Mouse (Mus musculus) midbrain, postnatal 0 days (tissue): Measurements from ENCODE around the gene Olfr1314. TPM values are rescaled to one million over a fixed set of nuclear protein-coding genes. Genes with fewer than 3 reads are reported as not detected.

Experiments used
- ATAC-seq: fragments of 200-750 bp; cut with Nextera tagmentation; 2 replicates; pipeline ENCODE4 v1.8.0; 2017; ENCODE audit warnings: moderate number of reproducible peaks, mild to moderate bottlenecking, moderate TSS enrichment, moderate library complexity; ENCODE audit not compliant: low FRiP score
- DNase-seq: peaks from one replicate; pipeline ENCODE4 v3.0.0-alpha.2; 2015; ENCODE audit warnings: low spot score
- H3K27ac ChIP-seq: fragments of 300-500 bp; sonication (generic); 2 replicates; pipeline ENCODE4 v1.5.1; 2014; ENCODE audit warnings: low read depth, mild to moderate bottlenecking, low read length, mixed read lengths
- H3K27me3 ChIP-seq: fragments of 300-500 bp; sonication (generic); 2 replicates; pipeline ENCODE4 v1.6.1; 2014; ENCODE audit warnings: low read length, control low read depth, mixed read lengths; ENCODE audit not compliant: insufficient read depth
- H3K36me3 ChIP-seq: fragments of 300-500 bp; sonication (generic); 2 replicates; pipeline ENCODE4 v1.6.1; 2014; ENCODE audit warnings: low read length, control low read depth, mixed read lengths; ENCODE audit not compliant: insufficient read depth
- H3K4me1 ChIP-seq: fragments of 300-500 bp; sonication (generic); 2 replicates; pipeline ENCODE4 v1.6.1; 2014; ENCODE audit warnings: mild to moderate bottlenecking, control low read depth, antibody characterized with exemption, low read length, mixed read lengths; ENCODE audit not compliant: insufficient read depth
- H3K4me2 ChIP-seq: fragments of 300-500 bp; sonication (generic); 2 replicates; pipeline ENCODE4 v1.6.1; 2014; ENCODE audit warnings: low read depth, mild to moderate bottlenecking, low read length, mixed read lengths; ENCODE audit not compliant: poor library complexity, severe bottlenecking
- H3K4me3 ChIP-seq: fragments of 300-500 bp; sonication (generic); 2 replicates; pipeline ENCODE4 v1.5.1; 2014; ENCODE audit warnings: low read depth, mild to moderate bottlenecking, low read length, moderate library complexity
- H3K9ac ChIP-seq: fragments of 300-500 bp; sonication (generic); replicated peaks from 2 replicates; pipeline ENCODE4 v1.6.1; 2014; ENCODE audit warnings: mild to moderate bottlenecking, low read length, moderate library complexity, mixed read lengths; ENCODE audit not compliant: poor library complexity, severe bottlenecking
- H3K9me3 ChIP-seq: fragments of 300-500 bp; sonication (generic); 2 replicates; pipeline ENCODE4 v1.6.1; 2016; ENCODE audit warnings: low read length, control low read depth
- CTCF ChIP-seq: IDR thresholded peaks from 2 replicates; pipeline ENCODE4 v1.5.1; 2016; ENCODE audit warnings: antibody characterized with exemption, mild to moderate bottlenecking
- WGBS: fragments of 180-500 bp; shearing (Covaris S2); extraction: QIAGEN DNeasy Blood & Tissue Kit; methylation state at CpG from one replicate; pipeline ENCODE4 v1.1.7; 2014; 5-methylcytosine and 5-hydroxymethylcytosine counted together
- polyA plus RNA-seq: library from polyadenylated mRNA; unstranded; fragments of >200 nt; fragmentation: Nextera tagmentation; extraction: Ambion mirVana; gene quantifications from 2 replicates; pipeline ENCODE4 v1.2.1, GENCODE M21; 2015
- total RNA-seq: library from RNA; depleted of rRNA; stranded (reverse); fragments of >200 nt; gene quantifications from 2 replicates; pipeline ENCODE4 v1.2.3, GENCODE M21; 2014; rRNA removed

Gene Olfr1314
- total RNA-seq = not detected in 2 replicates
- polyA plus RNA-seq = not detected in 2 replicates

GRCm38 (mm10) chr2:112096681-112097080, at the start of gene Olfr1314:
Gene Olfr1314 (minus strand): TSS chr2:112096781.
- no peak for ATAC-seq
- Histone ChIP-seq H3K4me1 (no peaks in the 10 kb centered on the region), H3K9ac (no peak within 1 kb of the TSS), H3K4me3 (no peak within 1 kb of the TSS), H3K27ac (no peak within 1 kb of the TSS), H3K36me3 (no peaks in the 10 kb centered on the region), H3K9me3 (no peaks in the 10 kb centered on the region), H3K4me2 (no peak within 1 kb of the TSS), H3K27me3 (no peaks in the 10 kb centered on the region)
- no peak for TF ChIP-seq CTCF
- DNase-seq = no peak

- WGBS = 84% methylated on average over 2 of the region's 2 CpGs
- Histone ChIP-seq H3K4me3 (no peak within 1 kb of the TSS), H3K36me3 (no peaks in the 10 kb centered on the region), H3K27ac (no peak within 1 kb of the TSS), H3K9me3 (no peaks in the 10 kb centered on the region), H3K4me1 (no peaks in the 10 kb centered on the region), H3K27me3 (no peaks in the 10 kb centered on the region), H3K9ac (no peak within 1 kb of the TSS), H3K4me2 (no peak within 1 kb of the TSS)
- DNase-seq = no peak
- no peak for TF ChIP-seq CTCF
- ATAC-seq = no peak
Measured at GRCm38 (mm10) chr2:112140029-112140428, 43.4 kb upstream of the Olfr1314 start, which contains the start of gene Olfr1317. Gene Olfr1317 (plus strand): TSS chr2:112140329.

GRCm38 (mm10) chr2:112134877-112135276, 38.3 kb upstream of the Olfr1314 start, which contains the start of gene Olfr1316:
Gene Olfr1316 (minus strand): TSS chr2:112134977.
- H3K27ac ChIP-seq = no peak within 1 kb of the TSS
- no peak for TF ChIP-seq CTCF
- H3K9me3 ChIP-seq = no peaks in the 10 kb centered on the region
- no peak within 1 kb of the TSS for H3K4me3 ChIP-seq
- ATAC-seq (no peak), DNase-seq (no peak)
- H3K27me3 ChIP-seq = no peaks in the 10 kb centered on the region
- H3K4me2 ChIP-seq = no peak within 1 kb of the TSS
- 91% methylated on average over 2 of the region's 2 CpGs for WGBS
- no peaks in the 10 kb centered on the region for H3K4me1 ChIP-seq
- no peak within 1 kb of the TSS for H3K9ac ChIP-seq
- no peaks in the 10 kb centered on the region for H3K36me3 ChIP-seq

- DNase-seq (no peak), ATAC-seq (no peak)
- Histone ChIP-seq H3K27me3 (no peaks in the 10 kb centered on the region), H3K9me3 (no peaks in the 10 kb centered on the region), H3K9ac (no peak within 1 kb of the TSS), H3K27ac (no peak within 1 kb of the TSS), H3K36me3 (no peaks in the 10 kb centered on the region), H3K4me3 (no peak within 1 kb of the TSS), H3K4me2 (no peak within 1 kb of the TSS), H3K4me1 (no peaks in the 10 kb centered on the region)
- no peak for TF ChIP-seq CTCF
- WGBS = 71% methylated on average over 1 of the region's 1 CpGs
Measured at GRCm38 (mm10) chr2:112115340-112115739, 18.8 kb upstream of the Olfr1314 start, which contains the start of gene Olfr1315-ps1. Gene Olfr1315-ps1 (minus strand): TSS chr2:112115440.

GRCm38 (mm10) chr2:112077743-112078142, 18.8 kb downstream of the Olfr1314 start, which contains the start of gene Olfr1313:
Gene Olfr1313 (minus strand): TSS chr2:112077843.
- no peak within 1 kb of the TSS for H3K4me3 ChIP-seq
- H3K27me3 ChIP-seq = no peaks in the 10 kb centered on the region
- no peak within 1 kb of the TSS for H3K4me2 ChIP-seq
- H3K36me3 ChIP-seq = no peaks in the 10 kb centered on the region
- no peak within 1 kb of the TSS for H3K27ac ChIP-seq
- no peak for TF ChIP-seq CTCF
- H3K9me3 ChIP-seq = no peaks in the 10 kb centered on the region
- no peaks in the 10 kb centered on the region for H3K4me1 ChIP-seq
- DNase-seq = no peak
- no peak within 1 kb of the TSS for H3K9ac ChIP-seq
- no peak for ATAC-seq

GRCm38 (mm10) chr2:112050138-112050537, 46.4 kb downstream of the Olfr1314 start, which contains the start of gene Olfr1312:
Gene Olfr1312 (minus strand): TSS chr2:112050238.
- Histone ChIP-seq H3K27me3 (no peaks in the 10 kb centered on the region), H3K4me3 (no peak within 1 kb of the TSS), H3K9me3 (no peaks in the 10 kb centered on the region), H3K36me3 (no peaks in the 10 kb centered on the region), H3K4me1 (no peaks in the 10 kb centered on the region), H3K4me2 (no peak within 1 kb of the TSS), H3K27ac (no peak within 1 kb of the TSS), H3K9ac (no peak within 1 kb of the TSS)
- ATAC-seq (no peak), DNase-seq (no peak)
- WGBS = 24% methylated on average over 1 of the region's 1 CpGs
- TF ChIP-seq CTCF = no peak

Other genes with a start within 250 kb of the Olfr1314 start
- gene Olfr1305, start 219.6 kb downstream of the Olfr1314 start, total RNA-seq = 0.27 TPM in 1 of 2 replicates, not detected in the other
- gene Olfr1305, start 219.6 kb downstream of the Olfr1314 start, polyA plus RNA-seq = not detected in 2 replicates
- not detected in 2 replicates for gene Olfr1306, start 180.5 kb downstream of the Olfr1314 start, total RNA-seq
- gene Olfr1306, start 180.5 kb downstream of the Olfr1314 start, polyA plus RNA-seq = not detected in 2 replicates
- 0.47 TPM in 1 of 2 replicates, not detected in the other for gene Olfr1307, start 147.3 kb downstream of the Olfr1314 start, total RNA-seq
- not detected in 2 replicates for gene Olfr1307, start 147.3 kb downstream of the Olfr1314 start, polyA plus RNA-seq
- not detected in 2 replicates for gene Olfr1308, start 131.8 kb downstream of the Olfr1314 start, total RNA-seq
- not detected in 2 replicates for gene Olfr1308, start 131.8 kb downstream of the Olfr1314 start, polyA plus RNA-seq
- not detected in 2 replicates for gene Olfr1309, start 106.5 kb downstream of the Olfr1314 start, total RNA-seq
- not detected in 2 replicates for gene Olfr1309, start 106.5 kb downstream of the Olfr1314 start, polyA plus RNA-seq
- not detected in 2 replicates for gene Olfr1310, start 84.1 kb downstream of the Olfr1314 start, total RNA-seq
- gene Olfr1310, start 84.1 kb downstream of the Olfr1314 start, polyA plus RNA-seq = not detected in 2 replicates
- gene Olfr1311, start 72.4 kb downstream of the Olfr1314 start, total RNA-seq = not detected in 2 replicates
- not detected in 2 replicates for gene Olfr1311, start 72.4 kb downstream of the Olfr1314 start, polyA plus RNA-seq
- gene Olfr1312, start 46.5 kb downstream of the Olfr1314 start, total RNA-seq = not detected in 2 replicates
- not detected in 2 replicates for gene Olfr1312, start 46.5 kb downstream of the Olfr1314 start, polyA plus RNA-seq
- gene Olfr1313, start 18.9 kb downstream of the Olfr1314 start, total RNA-seq = not detected in 2 replicates
- not detected in 2 replicates for gene Olfr1313, start 18.9 kb downstream of the Olfr1314 start, polyA plus RNA-seq
- not detected in 2 replicates for gene Olfr1315-ps1, start 18.7 kb upstream of the Olfr1314 start, total RNA-seq
- gene Olfr1315-ps1, start 18.7 kb upstream of the Olfr1314 start, polyA plus RNA-seq = not detected in 2 replicates
- gene Olfr1316, start 38.2 kb upstream of the Olfr1314 start, total RNA-seq = 0.16 TPM in 1 of 2 replicates, not detected in the other
- not detected in 2 replicates for gene Olfr1316, start 38.2 kb upstream of the Olfr1314 start, polyA plus RNA-seq
- not detected in 2 replicates for gene Olfr1317, start 43.5 kb upstream of the Olfr1314 start, total RNA-seq
- gene Olfr1317, start 43.5 kb upstream of the Olfr1314 start, polyA plus RNA-seq = not detected in 2 replicates
- not detected in 2 replicates for gene Olfr1318, start 57.4 kb upstream of the Olfr1314 start, total RNA-seq
- 0.05 TPM in 1 of 2 replicates, not detected in the other for gene Olfr1318, start 57.4 kb upstream of the Olfr1314 start, polyA plus RNA-seq
- gene Lpcat4, start 142.7 kb upstream of the Olfr1314 start, total RNA-seq = 23.3 and 37.2 TPM in 2 replicates
- 20.2 and 21.6 TPM in 2 replicates for gene Lpcat4, start 142.7 kb upstream of the Olfr1314 start, polyA plus RNA-seq
- not detected in 2 replicates for gene Nutm1, start 162.5 kb upstream of the Olfr1314 start, total RNA-seq
- 0.06 and 0.09 TPM in 2 replicates for gene Nutm1, start 162.5 kb upstream of the Olfr1314 start, polyA plus RNA-seq
- 75.7 and 111 TPM in 2 replicates for gene Nop10, start 165.1 kb upstream of the Olfr1314 start, total RNA-seq
- 151 and 158 TPM in 2 replicates for gene Nop10, start 165.1 kb upstream of the Olfr1314 start, polyA plus RNA-seq
- gene Slc12a6, start 169.0 kb upstream of the Olfr1314 start, total RNA-seq = 69.7 and 81.6 TPM in 2 replicates
- gene Slc12a6, start 169.0 kb upstream of the Olfr1314 start, polyA plus RNA-seq = 13.3 and 14.1 TPM in 2 replicates
- gene Gm21985, start 169.5 kb upstream of the Olfr1314 start, total RNA-seq = 2.3 and 2.5 TPM in 2 replicates
- not detected in 2 replicates for gene Gm21985, start 169.5 kb upstream of the Olfr1314 start, polyA plus RNA-seq